Mouse (Mus musculus) intestine, postnatal 0 days (tissue): ENCODE results near the gene Per1. TPM values are rescaled to one million over a fixed set of nuclear protein-coding genes. Genes with fewer than 3 reads are reported as not detected.

ENCODE experiments used
- ATAC-seq: fragments of 200-750 bp; cut with Nextera tagmentation; 2 replicates; pipeline ENCODE4 v1.8.0; 2017; ENCODE audit warnings: mild to moderate bottlenecking, moderate TSS enrichment, moderate library complexity
- H3K27ac ChIP-seq: fragments of 300-500 bp; sonication (generic); 2 replicates; pipeline ENCODE4 v1.5.1; 2014; ENCODE audit warnings: mild to moderate bottlenecking, low read depth, low read length, moderate library complexity
- H3K27me3 ChIP-seq: fragments of 300-500 bp; sonication (generic); replicated peaks from 2 replicates; pipeline ENCODE4 v1.6.1; 2014; ENCODE audit warnings: low read length, mixed read lengths; ENCODE audit not compliant: control insufficient read depth, insufficient read depth
- H3K36me3 ChIP-seq: fragments of 300-500 bp; sonication (generic); 2 replicates; pipeline ENCODE4 v1.6.1; 2014; ENCODE audit warnings: mild to moderate bottlenecking, moderate library complexity; ENCODE audit not compliant: control insufficient read depth, insufficient read depth
- H3K4me1 ChIP-seq: fragments of 300-500 bp; sonication (generic); replicated peaks from 2 replicates; pipeline ENCODE4 v1.6.1; 2014; ENCODE audit warnings: antibody characterized with exemption, low read length, mixed read lengths; ENCODE audit not compliant: control insufficient read depth, insufficient read depth
- H3K4me2 ChIP-seq: fragments of 300-500 bp; sonication (generic); replicated peaks from 2 replicates; pipeline ENCODE4 v1.6.1; 2014; ENCODE audit warnings: low read depth, mild to moderate bottlenecking, moderate library complexity
- H3K4me3 ChIP-seq: fragments of 300-500 bp; sonication (generic); 2 replicates; pipeline ENCODE4 v1.5.1; 2014; ENCODE audit warnings: low read depth, low read length
- H3K9ac ChIP-seq: fragments of 300-500 bp; sonication (generic); 2 replicates; pipeline ENCODE4 v1.6.1; 2014; ENCODE audit warnings: mild to moderate bottlenecking, low read depth, low read length
- H3K9me3 ChIP-seq: fragments of 300-500 bp; sonication (generic); 2 replicates; pipeline ENCODE4 v1.6.1; 2016; ENCODE audit warnings: mixed run types; ENCODE audit not compliant: control insufficient read depth
- CTCF ChIP-seq: sonication (generic); IDR thresholded peaks from 2 replicates; pipeline ENCODE4 v1.5.1; 2016; ENCODE audit warnings: low read depth, mild to moderate bottlenecking, control low read depth, antibody characterized with exemption, moderate library complexity
- WGBS: fragments of 180-500 bp; shearing (Covaris S2); extraction: QIAGEN DNeasy Blood & Tissue Kit; methylation state at CpG from one replicate; pipeline ENCODE4 v1.1.7; 2014; 5-methylcytosine and 5-hydroxymethylcytosine counted together
- polyA plus RNA-seq: library from polyadenylated mRNA; unstranded; fragments of >200 nt; fragmentation: Nextera tagmentation; extraction: Ambion mirVana; gene quantifications from 2 replicates; pipeline ENCODE4 v1.2.1, GENCODE M21; 2015

Gene Per1
- polyA plus RNA-seq, 1 experiment from 2014 or later, result 11.3 TPM

GRCm38 (mm10) chr11:69123693-69124497 lies 28.9 kb downstream of the Per1 start:
- H3K9ac ChIP-seq, result peak overlapping the region; percentile 34; the same call in 1 of the 2 replicates
- peak overlapping the region; percentile 93 for H3K4me2 ChIP-seq
- H3K36me3 ChIP-seq, result no peaks in the 10 kb centered on the region
- H3K27ac ChIP-seq, result peak overlapping the region; percentile 87
- under 1% methylated on average over 31 of the region's 31 CpGs for WGBS
- 0 out of 2 replicates have a peak, but pooled peaks cover 12% of the 10 kb centered on the region for H3K4me1 ChIP-seq
- peak overlapping the region; percentile 53 for H3K4me3 ChIP-seq
- TF ChIP-seq CTCF, result no peak
- peaks cover 7% of the 10 kb centered on the region; the same call in 1 of the 2 replicates for H3K27me3 ChIP-seq
- H3K9me3 ChIP-seq, result no peaks in the 10 kb centered on the region
- ATAC-seq, result peak; percentile 71

GRCm38 (mm10) chr11:69124498-69124847 lies 29.5 kb downstream of the Per1 start:
- Histone ChIP-seq H3K9ac (no peak overlapping the region), H3K36me3 (no peaks in the 10 kb centered on the region), H3K4me2 (peak overlapping the region; percentile 93; the same call in 1 of the 2 replicates), H3K9me3 (no peaks in the 10 kb centered on the region), H3K27ac (0 out of 2 replicates have a peak overlapping the region, but pooled peaks have one; percentile 87), H3K27me3 (peaks cover 7% of the 10 kb centered on the region; the same call in 1 of the 2 replicates), H3K4me3 (no peak overlapping the region; the same call in 1 of the 2 replicates), H3K4me1 (0 out of 2 replicates have a peak, but pooled peaks cover 12% of the 10 kb centered on the region)
- TF ChIP-seq CTCF, result no peak
- ATAC-seq, result peak; percentile 52
- WGBS, result 0% methylated on average over 3 of the region's 3 CpGs

- WGBS, result 0% methylated on average over 24 of the region's 24 CpGs
- 0 out of 2 replicates have a peak, but pooled peaks cover 10% of the 10 kb centered on the region for H3K4me1 ChIP-seq
- ATAC-seq, result peak; percentile 46
- no peaks in the 10 kb centered on the region for H3K9me3 ChIP-seq
- H3K27me3 ChIP-seq, result peaks cover 7% of the 10 kb centered on the region; the same call in 1 of the 2 replicates
- peak overlapping the region; percentile 65 for H3K4me3 ChIP-seq
- H3K9ac ChIP-seq, result peak overlapping the region; percentile 40
- H3K36me3 ChIP-seq, result no peaks in the 10 kb centered on the region
- peak overlapping the region; percentile 70 for H3K27ac ChIP-seq
- peak; percentile 73 for TF ChIP-seq CTCF
- H3K4me2 ChIP-seq, result peak overlapping the region; percentile 90
Measured at GRCm38 (mm10) chr11:69125041-69125851, 30.2 kb downstream of the Per1 start.

GRCm38 (mm10) chr11:69125852-69125918 lies 30.7 kb downstream of the Per1 start, which contains the start of gene Aloxe3:
Gene Aloxe3, plus strand, starts transcription at chr11:69125896.
- H3K27ac ChIP-seq, result peak within 1 kb of the TSS; percentile 70
- no peak for TF ChIP-seq CTCF
- WGBS, result 4% methylated on average over 3 of the region's 3 CpGs
- peak within 1 kb of the TSS; percentile 40 for H3K9ac ChIP-seq
- H3K27me3 ChIP-seq, result peaks cover 7% of the 10 kb centered on the region; the same call in 1 of the 2 replicates
- H3K4me3 ChIP-seq, result peak within 1 kb of the TSS; percentile 65
- peak within 1 kb of the TSS; percentile 90 for H3K4me2 ChIP-seq
- no peaks in the 10 kb centered on the region for H3K9me3 ChIP-seq
- 0 out of 2 replicates have a peak, but pooled peaks cover 6% of the 10 kb centered on the region for H3K4me1 ChIP-seq
- ATAC-seq, result no peak
- no peaks in the 10 kb centered on the region for H3K36me3 ChIP-seq

- peak overlapping the region; percentile 28; the same call in 1 of the 2 replicates for H3K9ac ChIP-seq
- WGBS, result 12% methylated on average over 20 of the region's 20 CpGs
- no peak for TF ChIP-seq CTCF
- no peak for ATAC-seq
- no peaks in the 10 kb centered on the region for H3K36me3 ChIP-seq
- H3K4me2 ChIP-seq, result peak overlapping the region; percentile 90
- peaks cover 7% of the 10 kb centered on the region; the same call in 1 of the 2 replicates for H3K27me3 ChIP-seq
- no peaks in the 10 kb centered on the region for H3K9me3 ChIP-seq
- H3K4me3 ChIP-seq, result peak overlapping the region; percentile 65
- H3K27ac ChIP-seq, result no peak overlapping the region; the same call in 1 of the 2 replicates
- 0 out of 2 replicates have a peak, but pooled peaks cover 2% of the 10 kb centered on the region for H3K4me1 ChIP-seq
Measured at GRCm38 (mm10) chr11:69125919-69126705, 31.1 kb downstream of the Per1 start.

- H3K4me2 ChIP-seq, result no peak overlapping the region
- no peak for TF ChIP-seq CTCF
- no peaks in the 10 kb centered on the region for H3K4me1 ChIP-seq
- no peaks in the 10 kb centered on the region for H3K9me3 ChIP-seq
- no peaks in the 10 kb centered on the region for H3K36me3 ChIP-seq
- H3K4me3 ChIP-seq, result no peak overlapping the region
- no peak for ATAC-seq
- WGBS, result 59% methylated on average over 2 of the region's 2 CpGs
- no peak overlapping the region for H3K27ac ChIP-seq
- peaks cover 7% of the 10 kb centered on the region; the same call in 1 of the 2 replicates for H3K27me3 ChIP-seq
- no peak overlapping the region for H3K9ac ChIP-seq
Measured at GRCm38 (mm10) chr11:69126706-69127095, 31.7 kb downstream of the Per1 start.
